Mouse (Mus musculus): ENCODE data around the gene Snx33. TPM values are rescaled to one million over a fixed set of nuclear protein-coding genes. Genes with fewer than 3 reads are reported as not detected.

The Snx33 gene
- 4.0 and 5.2 TPM in 2 replicates for polyA plus RNA-seq (2012; ENCODE audit: low replicate concordance)

DNA sequence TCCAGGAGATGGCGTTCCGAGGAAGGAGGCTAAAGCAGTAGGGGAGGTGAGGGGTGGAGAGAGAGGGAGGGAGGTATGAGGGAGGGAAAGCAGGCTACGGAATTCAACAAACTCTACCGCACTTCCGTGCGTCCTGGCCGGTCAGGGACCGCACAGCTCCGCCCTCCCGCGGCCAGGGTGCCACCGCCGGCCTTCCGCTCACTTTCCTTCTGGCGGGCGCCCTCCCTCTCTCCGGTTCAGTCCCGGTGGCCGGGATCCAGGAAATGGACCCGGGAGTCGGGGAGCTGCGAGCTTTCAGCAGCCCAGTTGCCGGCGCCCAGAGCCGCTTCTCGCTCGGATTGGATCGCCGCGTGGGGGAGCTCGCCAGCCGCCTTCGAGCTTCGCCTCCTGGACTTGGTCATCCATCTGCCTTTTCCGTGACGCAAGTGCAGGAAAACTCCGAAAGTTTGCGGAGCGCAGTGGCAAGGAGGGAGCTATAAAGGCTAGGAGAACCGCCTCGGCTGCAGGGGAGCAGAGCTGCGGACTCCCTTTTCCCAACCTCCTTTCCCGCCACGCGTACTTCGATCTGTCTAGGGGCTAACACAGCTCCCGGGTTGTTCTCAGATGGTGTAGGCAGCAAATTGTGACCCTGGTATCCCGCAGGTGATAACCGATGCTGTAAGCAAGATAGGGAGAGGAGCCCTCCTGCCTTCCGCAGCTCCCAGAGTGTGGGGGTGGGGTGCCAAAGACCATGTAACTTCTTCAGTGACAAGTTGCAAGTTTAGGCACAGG lies at the start of gene Snx33:
Gene Snx33 (minus strand): TSS at position 331 of the 771 bp plus-strand sequence.

DNA sequence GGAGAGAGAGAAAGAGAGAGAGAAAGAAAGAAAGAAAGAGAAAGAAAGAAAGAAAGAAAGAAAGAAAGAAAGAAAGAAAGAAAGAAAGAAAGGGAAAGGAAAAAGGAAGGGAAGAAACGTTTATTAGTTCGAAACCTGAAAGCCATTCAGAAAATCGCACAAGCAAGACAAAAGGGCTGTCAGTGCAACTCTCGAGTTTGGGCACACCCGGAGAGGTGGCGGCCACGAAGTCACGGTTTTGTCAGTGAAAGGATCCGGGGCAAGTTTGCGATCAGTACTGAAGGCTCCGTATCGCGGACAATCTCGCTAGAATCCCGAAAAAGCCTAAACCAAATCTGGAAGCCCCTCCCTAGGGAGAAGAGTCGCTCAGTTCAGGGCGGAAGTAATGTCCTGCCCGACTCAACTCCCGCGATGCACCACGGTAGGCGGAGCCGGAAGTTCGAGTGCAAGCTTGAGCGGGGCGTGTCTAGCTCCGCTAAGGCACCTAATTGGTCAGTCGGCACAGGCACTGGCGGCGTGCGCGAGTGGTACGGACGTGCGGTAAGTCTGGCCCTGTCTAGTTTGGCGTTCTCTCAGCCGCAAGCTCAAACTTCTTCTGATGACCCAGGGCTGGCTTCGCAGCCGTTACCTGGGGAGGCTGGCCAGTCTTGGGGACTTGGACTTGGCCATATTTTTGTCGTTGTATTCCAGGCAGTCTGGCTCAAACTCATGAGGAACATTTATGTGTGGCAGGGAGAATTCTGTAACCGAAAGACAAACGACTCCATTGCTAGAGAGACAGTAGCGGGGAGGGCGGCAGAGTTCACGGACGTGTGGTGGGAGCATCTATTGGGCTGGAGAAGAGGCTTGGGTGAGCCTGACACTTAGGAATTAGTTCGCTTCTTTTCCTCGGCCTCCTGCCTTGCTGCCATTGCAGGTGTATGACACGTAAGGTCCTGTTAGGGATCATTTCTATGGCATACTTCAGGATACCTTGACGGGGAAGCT lies 22.5 kb upstream of the Snx33 start, which contains the start of gene Snupn:
Gene Snupn (plus strand): TSS at position 465 of the 987 bp plus-strand sequence.

DNA sequence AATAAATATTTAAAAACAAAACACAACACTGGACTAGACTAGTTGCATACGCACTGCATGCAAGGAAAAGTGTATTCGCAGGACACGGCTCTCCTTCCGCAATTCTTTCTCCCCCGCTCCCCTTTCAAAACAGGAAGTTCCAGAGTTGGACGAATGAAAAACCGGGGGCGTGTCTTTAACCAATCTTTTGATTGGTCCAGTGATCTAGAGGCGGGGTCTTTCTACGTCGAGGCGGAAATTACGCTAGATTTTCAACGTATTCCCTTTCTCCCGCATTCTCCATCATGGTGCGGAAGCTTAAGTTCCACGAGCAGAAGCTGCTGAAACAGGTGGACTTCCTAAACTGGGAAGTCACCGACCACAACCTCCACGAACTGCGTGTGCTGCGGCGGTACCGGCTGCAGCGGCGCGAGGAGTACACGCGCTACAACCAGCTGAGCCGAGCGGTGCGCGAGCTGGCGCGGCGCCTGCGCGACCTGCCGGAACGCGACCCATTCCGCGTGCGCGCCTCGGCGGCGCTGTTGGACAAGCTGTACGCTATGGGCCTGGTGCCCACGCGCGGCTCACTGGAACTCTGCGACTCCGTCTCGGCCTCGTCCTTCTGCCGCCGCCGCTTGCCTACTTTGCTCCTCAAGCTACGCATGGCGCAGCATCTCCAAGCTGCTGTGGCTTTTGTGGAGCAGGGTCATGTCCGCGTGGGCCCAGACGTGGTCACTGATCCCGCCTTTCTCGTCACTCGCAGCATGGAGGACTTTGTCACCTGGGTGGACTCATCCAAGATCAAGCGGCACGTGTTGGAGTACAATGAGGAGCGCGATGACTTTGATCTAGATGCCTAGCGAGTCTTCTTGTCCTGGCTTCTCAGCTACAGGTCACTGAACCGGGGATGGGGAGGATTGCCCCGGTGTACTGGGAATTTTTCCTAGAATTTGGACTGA lies 9.3 kb upstream of the Snx33 start, which contains the start of gene Imp3:
Gene Imp3 (plus strand): TSS at position 253 of the 938 bp plus-strand sequence.

Other genes starting within 250 kb of the Snx33 start
- 0.19 and 0.73 TPM in 2 replicates for gene Lingo1, start 131.9 kb downstream of the Snx33 start, polyA plus RNA-seq (2012; ENCODE audit: low replicate concordance)
- gene Odf3l1, start 63.7 kb downstream of the Snx33 start, polyA plus RNA-seq (2012; ENCODE audit: low replicate concordance): not detected in 2 replicates
- 0.05 TPM in 1 of 2 replicates, not detected in the other for gene Cspg4, start 63.3 kb downstream of the Snx33 start, polyA plus RNA-seq (2012; ENCODE audit: low replicate concordance)
- gene Imp3, start 9.1 kb upstream of the Snx33 start, polyA plus RNA-seq (2012; ENCODE audit: low replicate concordance): 117 and 137 TPM in 2 replicates
- gene Snupn, start 22.5 kb upstream of the Snx33 start, polyA plus RNA-seq (2012; ENCODE audit: low replicate concordance): 0.42 and 0.92 TPM in 2 replicates
- gene Ptpn9, start 66.6 kb upstream of the Snx33 start, polyA plus RNA-seq (2012; ENCODE audit: low replicate concordance): 23.1 and 47.6 TPM in 2 replicates
- 12.4 and 39.8 TPM in 2 replicates for gene Sin3a, start 143.7 kb upstream of the Snx33 start, polyA plus RNA-seq (2012; ENCODE audit: low replicate concordance)
- 77.0 and 97.7 TPM in 2 replicates for gene Man2c1, start 202.3 kb upstream of the Snx33 start, polyA plus RNA-seq (2012; ENCODE audit: low replicate concordance)
- 12.9 and 14.3 TPM in 2 replicates for gene Neil1, start 219.9 kb upstream of the Snx33 start, polyA plus RNA-seq (2012; ENCODE audit: low replicate concordance)
- gene Commd4, start 230.0 kb upstream of the Snx33 start, polyA plus RNA-seq (2012; ENCODE audit: low replicate concordance): 41.2 and 61.1 TPM in 2 replicates